Mouse (Mus musculus) embryonic facial prominence, embryonic 11.5 days (tissue): ENCODE data around the gene Dgkq. TPM values are rescaled to one million over a fixed set of nuclear protein-coding genes. Genes with fewer than 3 reads are reported as not detected.

Experiments
- ATAC-seq: fragments of 200-750 bp; cut with Nextera tagmentation; replicated peaks from 2 replicates; pipeline ENCODE4 v1.8.0; 2017; ENCODE audit warnings: low read depth; ENCODE audit not compliant: insufficient number of reproducible peaks, low FRiP score, low TSS enrichment
- DNase-seq: peaks from one replicate; pipeline ENCODE4 v3.0.0-alpha.2; 2015; ENCODE audit warnings: low spot score
- H3K27ac ChIP-seq: fragments of 300-500 bp; sonication (generic); replicated peaks from 2 replicates; pipeline ENCODE4 v1.5.1; 2014; ENCODE audit warnings: mild to moderate bottlenecking, low read depth, low read length, control low read depth
- H3K27me3 ChIP-seq: fragments of 300-500 bp; sonication (generic); 2 replicates; pipeline ENCODE4 v1.6.1; 2014; ENCODE audit warnings: mild to moderate bottlenecking, low read length, moderate library complexity, mixed read lengths; ENCODE audit not compliant: control insufficient read depth, insufficient read depth
- H3K36me3 ChIP-seq: fragments of 300-500 bp; sonication (generic); replicated peaks from 2 replicates; pipeline ENCODE4 v1.6.1; 2014; ENCODE audit warnings: low read depth, mild to moderate bottlenecking, low read length, moderate library complexity, mixed read lengths; ENCODE audit not compliant: control insufficient read depth, insufficient read depth
- H3K4me1 ChIP-seq: fragments of 300-500 bp; sonication (generic); 2 replicates; pipeline ENCODE4 v1.6.1; 2014; ENCODE audit warnings: low read length, mixed read lengths; ENCODE audit not compliant: control insufficient read depth, insufficient read depth
- H3K4me2 ChIP-seq: fragments of 300-500 bp; sonication (generic); 2 replicates; pipeline ENCODE4 v1.6.1; 2014; ENCODE audit warnings: low read depth, mild to moderate bottlenecking, control low read depth, low read length, moderate library complexity
- H3K4me3 ChIP-seq: fragments of 300-500 bp; sonication (generic); 2 replicates; pipeline ENCODE4 v1.5.1; 2014; ENCODE audit warnings: low read depth, low read length, control low read depth
- H3K9ac ChIP-seq: fragments of 300-500 bp; sonication (generic); replicated peaks from 2 replicates; pipeline ENCODE4 v1.6.1; 2014; ENCODE audit warnings: mild to moderate bottlenecking, control low read depth, low read length
- H3K9me3 ChIP-seq: fragments of 300-500 bp; sonication (generic); replicated peaks from 2 replicates; pipeline ENCODE4 v1.6.1; 2016; ENCODE audit warnings: mild to moderate bottlenecking, low read length, inconsistent platforms, mixed read lengths; ENCODE audit not compliant: control insufficient read depth
- WGBS: fragments of 180-500 bp; shearing (Covaris S2); extraction: QIAGEN DNeasy Blood & Tissue Kit; methylation state at CpG from one replicate; pipeline ENCODE4 v1.1.7; 2014; 5-methylcytosine and 5-hydroxymethylcytosine counted together
- polyA plus RNA-seq: library from polyadenylated mRNA; unstranded; fragments of >200 nt; fragmentation: Nextera tagmentation; extraction: Ambion mirVana; gene quantifications from 2 replicates; pipeline ENCODE4 v1.2.1, GENCODE M21; 2014

Dgkq gene
- polyA plus RNA-seq, 1 experiment from 2014 or later: 7.4 TPM

DNA sequence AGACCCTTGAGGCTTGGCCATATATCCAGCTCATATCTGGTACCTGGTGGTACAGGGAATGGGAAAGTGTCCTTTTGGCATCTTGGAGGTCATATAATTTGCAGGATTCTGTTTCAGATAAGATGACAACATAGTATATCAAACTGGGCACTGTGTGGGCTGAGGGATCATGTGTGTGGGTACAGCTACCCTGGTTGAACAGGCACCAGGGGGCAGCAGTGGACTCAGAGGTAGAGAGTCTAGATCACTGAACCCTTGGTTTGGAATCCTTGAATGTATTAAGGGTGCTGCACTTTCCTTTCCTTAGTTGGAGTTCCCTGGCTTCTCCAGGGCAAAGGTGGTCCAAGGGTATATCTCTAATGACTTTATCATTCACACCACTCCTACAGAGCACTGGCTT, 1.3 kb upstream of the Dgkq start:
- no peak; the same call in 1 of the 2 replicates for ATAC-seq
- H3K36me3 ChIP-seq: no peaks in the 10 kb centered on the region
- no peak overlapping the region for H3K4me2 ChIP-seq
- no peaks in the 10 kb centered on the region for H3K27me3 ChIP-seq
- peak; percentile 54 for DNase-seq
- H3K9ac ChIP-seq: no peak overlapping the region
- H3K9me3 ChIP-seq: no peaks in the 10 kb centered on the region
- H3K4me3 ChIP-seq: no peak overlapping the region
- no peak overlapping the region for H3K27ac ChIP-seq
- no peaks in the 10 kb centered on the region; the same call in 1 of the 2 replicates for H3K4me1 ChIP-seq

DNA sequence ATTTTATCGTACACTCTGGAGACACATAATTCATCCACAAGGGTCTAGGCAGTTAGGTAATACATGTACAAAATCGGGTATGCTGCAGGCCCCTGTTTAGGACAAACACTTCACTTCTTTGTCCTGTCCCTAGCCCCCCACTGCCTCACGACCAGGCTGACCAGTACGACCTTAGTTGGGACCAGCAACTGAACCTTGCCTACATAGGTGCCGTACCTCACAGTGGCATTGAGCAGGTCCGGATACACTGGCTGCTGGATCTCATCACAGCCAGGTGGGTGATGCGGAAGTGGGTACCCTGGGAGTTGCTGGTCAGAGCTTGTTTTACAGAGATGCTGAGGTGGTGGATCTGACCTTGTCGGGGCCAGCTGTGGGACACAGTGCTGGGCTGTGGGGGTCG, 514 bp upstream of the Dgkq start:
- Histone ChIP-seq H3K9ac (no peak overlapping the region), H3K4me2 (peak overlapping the region; percentile 82), H3K4me3 (no peak overlapping the region), H3K9me3 (no peaks in the 10 kb centered on the region), H3K4me1 (no peaks in the 10 kb centered on the region; the same call in 1 of the 2 replicates), H3K36me3 (no peaks in the 10 kb centered on the region), H3K27ac (no peak overlapping the region), H3K27me3 (no peaks in the 10 kb centered on the region)
- 0 out of 2 replicates have a peak, but pooled peaks have one; percentile 8 for ATAC-seq
- no peak for DNase-seq
- WGBS: 72% methylated on average over 9 of the region's 9 CpGs

DNA sequence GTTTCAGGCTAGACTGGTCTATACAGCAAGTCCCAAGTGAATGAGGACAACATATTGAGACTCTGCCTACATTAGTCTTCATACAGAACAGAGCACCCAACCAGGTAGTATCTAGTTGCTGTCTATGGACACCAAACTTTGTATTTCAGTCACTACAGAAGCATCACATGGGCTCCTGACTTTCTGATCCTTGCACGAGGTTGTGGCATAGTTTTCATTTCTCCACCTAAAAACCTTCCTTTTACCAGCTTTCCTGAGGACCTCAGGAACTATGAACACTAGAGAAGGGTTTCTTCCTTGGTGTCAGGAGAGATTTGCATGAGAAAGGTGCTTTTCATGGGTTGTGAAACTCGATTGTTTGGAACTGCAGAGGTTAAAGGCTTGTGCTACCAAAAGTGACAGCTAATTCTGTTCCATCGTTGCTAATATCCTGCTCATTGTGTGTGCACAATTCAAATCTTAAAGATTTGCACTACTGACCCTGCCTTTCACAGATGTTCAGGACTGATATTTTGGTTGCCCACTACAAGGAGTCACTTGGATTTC, 1.0 kb downstream of the Dgkq start:
- Histone ChIP-seq H3K27ac (no peak overlapping the region), H3K4me3 (peak overlapping the region; percentile 49), H3K27me3 (no peaks in the 10 kb centered on the region), H3K4me1 (no peaks in the 10 kb centered on the region; the same call in 1 of the 2 replicates), H3K4me2 (peak overlapping the region; percentile 82), H3K9me3 (no peaks in the 10 kb centered on the region), H3K36me3 (no peaks in the 10 kb centered on the region), H3K9ac (peak overlapping the region; percentile 83)
- DNase-seq: no peak
- ATAC-seq: no peak
- 18% methylated on average over 3 of the region's 3 CpGs for WGBS

DNA sequence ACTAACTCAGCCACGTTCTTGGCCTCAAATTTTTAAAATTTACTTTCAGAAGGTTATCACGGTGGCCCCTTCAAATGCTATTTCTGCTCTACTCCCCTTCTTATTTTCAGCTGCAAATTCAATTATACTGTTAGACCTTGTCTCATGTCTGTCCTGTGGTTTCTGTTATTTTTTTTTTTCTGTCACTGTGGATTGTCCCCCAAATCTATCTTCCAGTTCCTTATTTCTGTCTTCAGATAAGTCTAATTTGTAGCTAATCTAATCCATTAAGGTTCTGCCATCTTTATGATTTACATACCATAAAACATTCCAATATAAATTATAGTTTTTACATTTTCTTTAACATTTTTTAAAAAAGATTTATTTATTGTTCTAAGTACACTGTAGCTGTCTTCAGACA, 2.1 kb downstream of the Dgkq start:
- DNase-seq (no peak), ATAC-seq (no peak)
- Histone ChIP-seq H3K27me3 (no peaks in the 10 kb centered on the region), H3K4me3 (no peak overlapping the region), H3K27ac (no peak overlapping the region), H3K36me3 (no peaks in the 10 kb centered on the region), H3K4me2 (no peak overlapping the region), H3K9ac (no peak overlapping the region), H3K4me1 (no peaks in the 10 kb centered on the region; the same call in 1 of the 2 replicates), H3K9me3 (no peaks in the 10 kb centered on the region)
- 75% methylated on average over 2 of the region's 2 CpGs for WGBS

DNA sequence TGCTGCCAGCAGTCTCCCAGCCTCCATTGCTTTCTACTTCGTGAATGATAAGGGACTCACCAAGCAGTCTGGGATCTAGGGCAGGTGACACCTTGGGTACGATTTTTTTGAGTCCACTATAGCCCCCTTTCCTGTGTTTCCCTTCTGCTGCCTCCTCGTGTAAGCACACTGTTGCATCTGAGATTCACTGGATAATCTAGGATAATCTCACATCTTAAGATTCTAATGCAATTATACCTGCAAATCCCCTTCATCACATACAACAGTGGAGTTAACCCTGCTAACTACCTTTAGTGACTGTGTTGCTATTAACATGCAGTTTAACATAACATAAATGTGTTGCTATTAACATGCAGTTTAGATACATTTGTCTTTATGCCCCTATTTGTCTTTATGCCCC, 4.4 kb downstream of the Dgkq start:
- no peak overlapping the region for H3K9ac ChIP-seq
- 38% methylated on average over 3 of the region's 3 CpGs for WGBS
- no peaks in the 10 kb centered on the region for H3K36me3 ChIP-seq
- H3K4me2 ChIP-seq: no peak overlapping the region
- no peak overlapping the region for H3K4me3 ChIP-seq
- no peaks in the 10 kb centered on the region for H3K9me3 ChIP-seq
- DNase-seq (no peak), ATAC-seq (no peak)
- H3K27ac ChIP-seq: no peak overlapping the region
- no peaks in the 10 kb centered on the region; the same call in 1 of the 2 replicates for H3K4me1 ChIP-seq
- no peaks in the 10 kb centered on the region for H3K27me3 ChIP-seq

DNA sequence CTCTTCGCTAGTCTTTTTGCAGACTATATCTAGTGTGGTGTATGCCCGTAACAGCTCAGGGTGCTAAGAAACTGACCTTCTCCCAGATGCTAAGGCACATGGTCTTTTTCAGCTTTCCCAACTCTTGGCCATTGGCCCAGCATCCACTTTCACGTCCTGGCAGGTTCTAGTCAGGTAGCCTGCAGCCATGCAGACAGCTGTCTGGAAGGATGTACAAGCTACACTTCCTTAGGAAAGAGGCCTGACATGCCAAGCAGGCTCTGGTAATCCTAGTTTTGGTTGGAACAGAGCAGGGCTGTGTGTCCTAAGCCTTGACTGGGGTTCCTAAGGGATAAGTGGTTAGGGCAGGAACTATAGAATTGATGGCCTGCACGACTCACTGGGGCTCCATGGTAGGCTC, 6.7 kb downstream of the Dgkq start:
- H3K27ac ChIP-seq: no peak overlapping the region
- H3K4me3 ChIP-seq: no peak overlapping the region
- 82% methylated on average over 4 of the region's 4 CpGs for WGBS

DNA sequence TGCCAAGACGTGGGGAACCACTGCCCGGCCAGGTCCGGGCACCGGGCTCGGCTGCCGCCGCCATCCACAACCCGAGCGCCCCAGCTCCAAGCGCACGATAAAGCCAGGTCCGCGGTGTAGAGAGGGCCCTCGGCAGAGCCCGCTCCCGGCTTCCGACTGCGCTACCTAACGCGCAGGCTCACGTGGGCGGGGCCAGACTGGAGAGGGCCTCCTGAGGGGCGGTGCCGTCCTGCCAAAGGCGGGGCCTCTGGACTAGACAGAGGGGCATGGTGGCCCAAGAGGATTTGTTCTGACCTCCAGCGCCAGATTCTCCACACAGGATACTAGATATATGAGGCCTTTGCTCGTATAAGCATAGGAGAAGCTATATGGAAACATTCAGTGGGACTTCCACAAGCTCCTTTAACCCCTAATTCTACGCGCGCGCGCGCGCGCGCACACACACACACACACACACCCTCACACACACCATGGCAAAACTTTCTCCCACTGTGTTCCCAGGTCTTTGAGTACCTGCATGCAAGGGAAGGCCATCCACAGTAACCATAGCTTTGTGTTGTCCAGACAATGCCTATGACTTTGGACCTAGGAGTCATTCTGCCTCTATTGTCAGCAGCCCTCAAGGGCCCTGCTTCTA, 8.7 kb downstream of the Dgkq start:
- Histone ChIP-seq H3K4me2 (peak overlapping the region; percentile 85), H3K27ac (no peak overlapping the region), H3K36me3 (no peaks in the 10 kb centered on the region), H3K4me3 (peak overlapping the region; percentile 88), H3K9ac (peak overlapping the region; percentile 89), H3K4me1 (peaks cover 4% of the 10 kb centered on the region; the same call in 1 of the 2 replicates), H3K27me3 (no peaks in the 10 kb centered on the region), H3K9me3 (no peaks in the 10 kb centered on the region)
- ATAC-seq (peak; percentile 98), DNase-seq (peak; percentile 94)
- 9% methylated on average over 36 of the region's 36 CpGs for WGBS

More for the DNA sequence above, 6.7 kb downstream of the Dgkq start:
- H3K4me1 ChIP-seq: peaks cover 4% of the 10 kb centered on the region; the same call in 1 of the 2 replicates
- ATAC-seq (no peak), DNase-seq (no peak)
- no peaks in the 10 kb centered on the region for H3K9me3 ChIP-seq
- no peaks in the 10 kb centered on the region for H3K36me3 ChIP-seq
- no peak overlapping the region for H3K4me2 ChIP-seq
- H3K27me3 ChIP-seq: no peaks in the 10 kb centered on the region
- no peak overlapping the region for H3K9ac ChIP-seq
